ENCODE assay signal across 21 mouse cellular contexts in genomic region chr1:183653878-183654277, GRCm38 (mm10).
DNase-seq lines count a peak whose midpoint lies in the region; ATAC-seq and TF ChIP-seq lines count a peak whose summit lies in the region.
"Had no signal": no experiment of that assay in that cellular context is flagged by ENCODE, and none has a peak within 500 bp of the region (broad histone marks: within the 10 kb centered on the region; RNA-seq: fewer than 3 reads in every experiment).

No protein-coding gene starts in this region.

- DNase-seq in adrenal gland, adult 2 months = peak; percentile 46
- no peak for DNase-seq in adrenal gland, postnatal 36 days
- DNase-seq in 3T3-L1 (ENCODE audit: low read depth, low spot score) (peak; percentile 21), NIH3T3 (ENCODE audit: low read depth) (peak; percentile 19)
- DNase-seq in cerebellum, adult 2 months = no peak
- DNase-seq: cerebellum, adult 18-20 months; cerebellum, adult 9-11 months; cerebellum, postnatal 25 days; forebrain, postnatal 0 days; gastrocnemius, adult 2 months; gastrocnemius, postnatal 14 days; heart, adult 11 months; kidney, adult 2 months had no signal

- WGBS in cerebellum, adult 2 months = 90% methylated on average over 6 of the region's 6 CpGs

- H3K4me3 ChIP-seq in cerebellum, adult 2 months (replicated peaks; ENCODE audit: insufficient read depth, low read depth, low read length) = no peak overlapping the region
- H3K4me3 ChIP-seq: embryonic facial prominence, embryonic 12.5 days; embryonic facial prominence, embryonic 15.5 days; gastrocnemius, adult 2 months; hindbrain, embryonic 12.5 days; hindbrain, embryonic 15.5 days had no signal

- no peak for ATAC-seq in megakaryocyte, adult 5-6 weeks (ENCODE audit: poor library complexity, severe bottlenecking)
- ATAC-seq: forebrain, embryonic 14.5 days; forebrain, postnatal 0 days; intestine, postnatal 0 days; Patski had no signal

- no peak for TF ChIP-seq POLR2A in cerebellum, adult 2 months (IDR thresholded peaks at IDR 0.05; ENCODE audit: borderline replicate concordance, insufficient read depth, low read length)

- no peak overlapping the region for H3K27ac ChIP-seq in cerebellum, adult 2 months (ENCODE audit: insufficient read depth, low read length)
- H3K27ac ChIP-seq: embryonic facial prominence, embryonic 12.5 days; embryonic facial prominence, embryonic 15.5 days; gastrocnemius, adult 2 months; hindbrain, embryonic 12.5 days; hindbrain, embryonic 15.5 days had no signal

- H3K4me1 ChIP-seq in cerebellum, adult 2 months (ENCODE audit: control insufficient read depth, insufficient read depth, low read length) = no peaks in the 10 kb centered on the region
- H3K4me1 ChIP-seq: embryonic facial prominence, embryonic 12.5 days; embryonic facial prominence, embryonic 15.5 days; hindbrain, embryonic 12.5 days; hindbrain, embryonic 15.5 days had no signal

- no peak for TF ChIP-seq CTCF in cerebellum, adult 2 months (IDR thresholded peaks at IDR 0.05; ENCODE audit: borderline replicate concordance, insufficient read depth, low read depth, low read length)

- H3K27me3 ChIP-seq in cerebellum, adult 2 months (ENCODE audit: control insufficient read depth, insufficient read depth, low read length) = no peaks in the 10 kb centered on the region
- H3K27me3 ChIP-seq: embryonic facial prominence, embryonic 12.5 days; embryonic facial prominence, embryonic 15.5 days; hindbrain, embryonic 12.5 days; hindbrain, embryonic 15.5 days; Patski had no signal

Comparison
In these comparisons a context has a peak if more than half of its experiments do, and no peak if none do; other contexts are left out.
1. DNase-seq: peak in adrenal gland, adult 2 months (single experiment), 3T3-L1 (single experiment) and NIH3T3 (single experiment); none in adrenal gland, postnatal 36 days (0 of 2) and cerebellum, adult 2 months (0 of 2).